Mouse (Mus musculus): ENCODE results near the gene Clstn2.

- TF ChIP-seq CTCF (IDR thresholded peaks at IDR 0.05; ENCODE audit: insufficient read depth, low read depth, low read length) (no peak), POLR2A (IDR thresholded peaks at IDR 0.05; ENCODE audit: insufficient read depth, low read depth, low read length) (no peak)
These were observed 320.1 kb downstream of the Clstn2 start for GRCm38 (mm10) chr9:97712888-97713287.

Data from olfactory bulb, adult 2 months (tissue).